Mouse (Mus musculus) hindbrain, embryonic 10.5 days (tissue): Measurements from ENCODE around the gene Olfr95. TPM values are rescaled to one million over a fixed set of nuclear protein-coding genes. Genes with fewer than 3 reads are reported as not detected.
"Not testable (repeated sequence)": the region's sequence is repeated elsewhere in the genome, so short reads cannot be mapped to it uniquely, and the experiment has no call there.

Source experiments
- DNase-seq: peaks from one replicate; pipeline ENCODE4 v3.0.0-alpha.2; 2017; ENCODE audit warnings: low spot score
- H3K27ac ChIP-seq: fragments of 300-500 bp; sonication (generic); 2 replicates; pipeline ENCODE4 v1.5.1; 2016; ENCODE audit warnings: mild to moderate bottlenecking, moderate library complexity
- H3K27me3 ChIP-seq: fragments of 300-500 bp; sonication (generic); 2 replicates; pipeline ENCODE4 v1.6.1; 2016; ENCODE audit warnings: mild to moderate bottlenecking; ENCODE audit not compliant: poor library complexity, insufficient read depth, severe bottlenecking
- H3K36me3 ChIP-seq: fragments of 300-500 bp; sonication (generic); 2 replicates; pipeline ENCODE4 v1.6.1; 2016; ENCODE audit warnings: mild to moderate bottlenecking, moderate library complexity
- H3K4me1 ChIP-seq: fragments of 300-500 bp; sonication (generic); replicated peaks from 2 replicates; pipeline ENCODE4 v1.6.1; 2016; ENCODE audit warnings: mild to moderate bottlenecking
- H3K4me3 ChIP-seq: fragments of 300-500 bp; sonication (generic); 2 replicates; pipeline ENCODE4 v1.5.1; 2016; ENCODE audit warnings: mild to moderate bottlenecking, moderate library complexity
- H3K9me3 ChIP-seq: fragments of 300-500 bp; sonication (generic); 2 replicates; pipeline ENCODE4 v1.6.1; 2016; ENCODE audit warnings: mild to moderate bottlenecking, moderate library complexity
- WGBS: fragments of 180-500 bp; shearing (Covaris S2); methylation state at CpG from one replicate; pipeline ENCODE4 v1.1.7; 2016; 5-methylcytosine and 5-hydroxymethylcytosine counted together
- polyA plus RNA-seq: library from polyadenylated mRNA; unstranded; fragments of >200 nt; fragmentation: Nextera tagmentation; extraction: Ambion mirVana; gene quantifications from 2 replicates; pipeline ENCODE4 v1.2.1, GENCODE M21; 2016

Gene Olfr95
- polyA plus RNA-seq = not detected in 2 replicates

DNA sequence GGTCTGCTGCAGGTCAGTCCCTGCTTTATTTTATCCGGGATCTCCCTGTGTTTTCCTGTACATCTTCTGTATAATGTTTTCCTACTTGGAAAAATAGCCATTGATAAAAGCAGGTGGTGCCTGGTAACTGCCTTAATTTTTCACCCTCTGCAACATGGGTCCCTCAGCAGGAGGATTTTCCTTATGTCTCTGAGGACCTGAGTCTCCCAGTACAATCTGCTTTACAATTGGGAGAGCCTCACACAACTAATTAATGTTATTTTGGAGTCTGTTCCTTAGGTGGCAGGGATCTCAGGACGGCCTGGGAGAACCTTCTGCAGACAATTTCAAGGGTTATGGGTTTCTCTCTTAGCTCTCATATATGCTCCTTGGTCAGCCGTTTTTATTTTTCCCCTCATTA, at the start of gene Olfr95:
Gene Olfr95, minus strand, starts transcription at position 101 of the 400 bp plus-strand sequence.
- 77% methylated on average over 3 of the region's 3 CpGs for WGBS
- H3K4me3 ChIP-seq = no peak within 1 kb of the TSS
- H3K36me3 ChIP-seq = no peaks in the 10 kb centered on the region
- H3K27me3 ChIP-seq = peaks cover 26% of the 10 kb centered on the region
- peaks cover 9% of the 10 kb centered on the region for H3K4me1 ChIP-seq
- H3K9me3 ChIP-seq = 0 out of 2 replicates have a peak, but pooled peaks cover 10% of the 10 kb centered on the region
- DNase-seq = no peak
- no peak within 1 kb of the TSS for H3K27ac ChIP-seq

DNA sequence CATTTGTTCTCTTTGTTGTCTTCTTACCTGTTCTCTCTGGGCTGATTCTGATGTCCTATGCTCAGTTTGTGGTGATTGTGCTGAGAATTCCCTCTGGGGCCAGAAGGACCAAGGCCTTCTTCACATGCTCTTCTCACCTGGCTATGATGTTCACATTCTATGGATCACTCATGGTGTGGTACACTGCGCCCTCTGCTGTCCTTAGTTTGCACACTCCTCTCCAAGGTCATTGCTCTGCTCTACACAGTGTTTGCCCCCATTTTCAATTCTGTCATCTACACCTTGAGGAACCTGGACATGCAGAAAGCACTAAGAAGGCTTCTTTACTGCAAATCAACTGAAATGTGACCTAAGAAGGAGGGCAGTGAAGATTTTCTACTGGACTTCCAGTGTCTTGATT, 37.6 kb upstream of the Olfr95 start:
- H3K9me3 ChIP-seq = no peaks in the 10 kb centered on the region
- WGBS = 10% methylated on average over 1 of the region's 1 CpGs
- no peaks in the 10 kb centered on the region for H3K27me3 ChIP-seq
- no peak for DNase-seq
- no peaks in the 10 kb centered on the region for H3K4me1 ChIP-seq
- no peaks in the 10 kb centered on the region for H3K36me3 ChIP-seq
- no peak overlapping the region for H3K27ac ChIP-seq
- H3K4me3 ChIP-seq = no peak overlapping the region

DNA sequence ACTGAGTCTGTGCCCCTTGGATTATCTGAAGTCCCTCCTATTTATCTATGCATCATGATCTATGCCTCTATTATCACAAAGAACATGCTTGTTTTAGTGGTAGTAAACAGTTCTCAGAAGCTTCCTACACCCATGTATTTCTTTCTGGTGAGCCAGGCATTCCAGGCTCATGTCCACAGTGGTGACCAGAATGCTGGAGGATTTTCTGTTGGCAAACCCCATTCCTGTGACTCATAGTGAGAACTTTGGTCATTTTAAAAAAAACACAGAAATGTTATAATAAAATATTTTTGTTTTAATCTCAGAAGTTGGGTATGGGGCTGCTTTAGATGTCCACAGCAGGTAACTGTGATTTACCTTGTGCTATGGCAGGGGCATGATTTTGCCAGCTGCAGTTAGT, 36.5 kb upstream of the Olfr95 start:
- Histone ChIP-seq H3K4me1 (no peaks in the 10 kb centered on the region), H3K9me3 (no peaks in the 10 kb centered on the region), H3K4me3 (no peak overlapping the region), H3K27me3 (no peaks in the 10 kb centered on the region), H3K27ac (no peak overlapping the region), H3K36me3 (no peaks in the 10 kb centered on the region)
- no peak for DNase-seq

DNA sequence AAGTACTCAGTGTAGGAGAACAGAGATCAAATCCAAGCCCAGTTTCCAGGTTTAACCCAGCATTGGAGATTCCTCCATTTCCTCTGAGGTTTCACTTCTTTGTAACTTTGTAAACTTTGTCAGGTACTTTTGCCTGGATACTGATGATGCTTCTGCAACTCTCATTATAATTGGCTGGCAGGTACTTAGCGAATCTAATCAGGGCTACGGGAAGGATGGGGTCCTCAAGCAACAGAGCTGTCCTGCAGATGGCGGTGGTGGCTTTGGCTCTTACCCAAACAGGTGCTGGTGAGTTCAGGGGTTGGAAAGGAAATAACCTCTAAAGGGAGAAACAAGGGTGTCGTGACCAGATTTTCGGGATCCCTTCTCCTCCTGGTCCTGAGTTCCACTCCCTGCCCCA, 33.8 kb upstream of the Olfr95 start:
- H3K27ac ChIP-seq = no peak overlapping the region
- no peak for DNase-seq
- WGBS = 41% methylated on average over 5 of the region's 5 CpGs
- H3K4me3 ChIP-seq = no peak overlapping the region
- H3K9me3 ChIP-seq = no peaks in the 10 kb centered on the region
- no peaks in the 10 kb centered on the region for H3K27me3 ChIP-seq
- no peaks in the 10 kb centered on the region for H3K36me3 ChIP-seq
- H3K4me1 ChIP-seq = no peaks in the 10 kb centered on the region

DNA sequence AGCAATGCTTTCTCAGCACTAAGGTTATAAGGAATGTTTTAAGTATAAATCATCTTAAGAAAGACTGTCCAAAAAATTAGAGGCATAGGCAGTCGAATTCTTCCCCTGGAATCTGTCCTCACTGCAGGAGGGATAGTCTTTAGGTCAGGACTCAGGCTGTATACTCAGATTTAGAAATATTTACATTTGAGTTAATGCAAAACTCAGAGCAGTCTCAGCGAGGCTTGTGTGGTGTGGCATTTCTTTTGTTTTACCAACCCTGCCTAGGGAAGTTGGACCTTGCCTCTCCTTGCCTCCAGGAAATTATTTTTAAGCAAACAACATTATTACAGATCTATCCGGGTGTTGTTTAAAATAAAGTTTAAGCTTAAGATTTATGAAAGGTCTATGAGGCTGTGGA, 29.3 kb upstream of the Olfr95 start:
- H3K4me3 ChIP-seq = no peak overlapping the region
- H3K36me3 ChIP-seq = no peaks in the 10 kb centered on the region
- no peaks in the 10 kb centered on the region for H3K4me1 ChIP-seq
- no peak for DNase-seq
- WGBS = 63% methylated on average over 3 of the region's 3 CpGs
- H3K27ac ChIP-seq = no peak overlapping the region
- no peaks in the 10 kb centered on the region for H3K27me3 ChIP-seq
- H3K9me3 ChIP-seq = 0 out of 2 replicates have a peak, but pooled peaks cover 5% of the 10 kb centered on the region

DNA sequence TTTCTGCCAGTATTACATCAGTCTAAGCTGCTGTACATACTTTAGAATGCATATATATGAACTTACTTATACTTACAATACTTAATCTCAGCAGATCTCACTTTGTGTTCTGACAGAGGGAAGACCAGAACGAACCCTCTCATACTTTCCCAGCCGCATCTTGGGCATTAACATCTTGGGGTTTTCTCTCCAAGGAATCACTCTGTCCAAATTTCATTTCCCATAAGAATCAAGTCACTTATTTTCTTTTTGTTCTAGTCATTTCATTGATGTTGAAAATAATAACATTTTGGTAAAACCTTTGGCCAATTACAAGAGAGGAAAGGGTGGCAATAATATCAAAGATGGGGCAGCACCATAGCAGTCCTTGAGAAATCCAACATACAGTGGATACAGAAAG, 24.3 kb upstream of the Olfr95 start, which contains the start of gene Olfr97:
Gene Olfr97, minus strand, starts transcription at position 101 of the 400 bp plus-strand sequence.
- not testable (repeated sequence) for H3K9me3 ChIP-seq, H3K27me3 ChIP-seq, H3K4me1 ChIP-seq, H3K4me3 ChIP-seq, H3K27ac ChIP-seq, DNase-seq, H3K36me3 ChIP-seq
- WGBS = 95% methylated on average over 2 of the region's 2 CpGs

DNA sequence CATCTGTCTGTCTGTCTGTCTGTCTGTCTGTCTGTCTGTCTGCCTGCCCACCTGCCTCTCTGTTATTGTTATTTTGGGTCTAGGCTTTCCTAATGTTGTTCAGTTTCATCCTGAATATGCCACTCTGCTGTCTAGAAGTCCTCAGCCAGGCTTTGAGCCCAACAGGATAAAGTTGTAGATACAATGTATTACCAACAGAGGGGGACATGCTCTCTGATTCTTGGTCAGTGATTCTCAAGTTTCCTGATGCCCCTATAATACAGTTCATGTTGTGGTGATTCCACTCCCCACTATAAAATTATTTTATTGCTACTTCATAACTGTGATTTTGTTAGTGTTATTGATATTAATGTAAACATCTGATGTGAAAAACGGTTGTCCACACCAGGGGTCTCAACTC, 9.0 kb upstream of the Olfr95 start:
- H3K36me3 ChIP-seq = no peaks in the 10 kb centered on the region
- no peak for DNase-seq
- no peaks in the 10 kb centered on the region for H3K27me3 ChIP-seq
- H3K27ac ChIP-seq = no peak overlapping the region
- 0 out of 2 replicates have a peak, but pooled peaks cover 8% of the 10 kb centered on the region for H3K9me3 ChIP-seq
- H3K4me1 ChIP-seq = no peaks in the 10 kb centered on the region
- H3K4me3 ChIP-seq = no peak overlapping the region
- WGBS = 20% methylated on average over 1 of the region's 1 CpGs

DNA sequence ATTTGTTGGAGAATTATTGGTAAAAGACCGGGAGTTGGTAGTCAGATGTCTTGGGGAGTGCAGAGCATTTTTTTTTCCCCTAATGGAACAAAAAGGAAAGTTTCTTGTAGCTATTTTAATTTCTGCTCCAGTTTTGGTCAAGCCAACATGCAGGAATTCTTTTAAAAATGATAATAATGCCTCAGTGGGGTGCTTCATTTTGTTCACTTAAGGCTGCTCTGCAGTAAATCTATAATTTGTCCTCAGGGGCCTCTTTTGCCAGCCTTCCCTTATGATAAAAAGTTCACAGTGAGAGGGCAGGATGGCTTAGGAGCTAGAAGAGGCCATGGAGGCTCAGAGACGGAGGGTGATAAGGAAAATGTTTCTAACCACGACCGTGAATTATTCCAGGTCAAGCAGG, 6.9 kb upstream of the Olfr95 start, which contains the start of gene Olfr96:
Gene Olfr96, plus strand, starts transcription at position 301 of the 400 bp plus-strand sequence.
- Histone ChIP-seq H3K4me3 (no peak within 1 kb of the TSS), H3K27me3 (no peaks in the 10 kb centered on the region), H3K4me1 (no peaks in the 10 kb centered on the region), H3K36me3 (no peaks in the 10 kb centered on the region), H3K27ac (no peak within 1 kb of the TSS), H3K9me3 (0 out of 2 replicates have a peak, but pooled peaks cover 10% of the 10 kb centered on the region)
- no peak for DNase-seq
- 64% methylated on average over 4 of the region's 4 CpGs for WGBS

DNA sequence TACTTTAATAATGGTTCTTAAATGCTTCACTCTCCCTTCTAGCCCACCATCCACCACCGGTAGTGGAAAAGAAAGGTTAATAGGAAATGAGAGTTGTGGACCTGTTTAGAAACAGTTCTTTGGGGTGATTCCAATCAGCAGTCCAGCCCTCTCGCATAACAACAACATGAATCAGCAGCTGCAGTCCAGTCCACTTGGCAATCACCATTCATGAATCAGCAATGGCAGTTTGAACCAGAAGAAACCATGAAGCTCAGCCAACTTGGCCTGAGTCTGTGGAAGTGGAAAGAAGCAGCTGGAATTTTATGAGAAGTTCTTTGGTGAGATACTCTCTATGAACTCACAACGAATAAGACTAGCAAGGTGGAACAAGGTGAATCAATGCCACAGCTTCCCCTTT, 5.6 kb upstream of the Olfr95 start:
- H3K4me1 ChIP-seq = no peaks in the 10 kb centered on the region

DNA sequence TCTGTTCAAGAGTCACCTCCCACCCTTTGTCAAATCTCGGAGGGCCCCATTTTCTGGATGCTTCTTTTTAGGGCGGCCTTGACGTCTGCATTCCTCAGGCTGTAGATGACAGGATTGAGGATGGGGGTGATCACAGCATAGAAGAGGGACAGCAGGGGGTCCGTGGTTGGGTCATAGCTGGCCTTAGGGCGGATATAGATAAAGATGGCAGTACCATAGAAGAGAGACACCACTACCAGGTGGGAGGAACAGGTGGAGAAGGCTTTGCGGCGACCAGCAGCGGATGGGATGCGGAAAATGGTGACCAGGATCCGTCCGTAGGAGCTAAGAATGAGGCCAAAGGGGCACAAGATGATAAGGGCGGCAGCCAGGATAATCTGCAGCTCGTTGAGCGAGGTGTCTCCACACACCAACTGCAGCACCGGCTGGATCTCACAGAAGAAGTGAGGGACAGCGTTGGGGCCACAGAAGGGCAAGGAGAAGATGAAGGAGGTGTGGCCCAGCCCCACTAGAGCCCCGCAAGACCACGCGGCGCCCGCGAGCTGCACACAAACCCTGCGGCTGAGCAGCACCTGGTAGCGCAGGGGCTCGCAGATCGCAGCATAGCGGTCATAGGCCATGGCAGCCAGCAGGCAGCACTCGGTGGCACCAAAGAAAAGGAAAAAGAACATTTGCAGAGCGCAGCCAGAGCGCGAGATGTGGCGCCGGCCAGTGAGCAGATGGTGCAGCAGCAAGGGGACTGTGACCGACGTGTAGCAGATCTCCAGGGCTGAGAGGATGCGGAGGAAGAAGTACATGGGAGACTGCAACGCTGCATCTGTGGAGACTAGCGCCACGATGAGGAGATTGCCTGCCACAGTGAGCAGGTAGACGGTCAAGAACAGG, 1.8 kb downstream of the Olfr95 start:
- DNase-seq = peak; percentile 24
- H3K27me3 ChIP-seq = peaks cover 26% of the 10 kb centered on the region
- peaks cover 9% of the 10 kb centered on the region for H3K4me1 ChIP-seq
- peak overlapping the region; percentile 59; the same call in 1 of the 2 replicates for H3K27ac ChIP-seq
- H3K4me3 ChIP-seq = peak overlapping the region; percentile 48
- no peaks in the 10 kb centered on the region for H3K36me3 ChIP-seq
- WGBS = 18% methylated on average over 40 of the region's 40 CpGs
- H3K9me3 ChIP-seq = no peaks in the 10 kb centered on the region

More for the DNA sequence above, 5.6 kb upstream of the Olfr95 start:
- Histone ChIP-seq H3K27ac (no peak overlapping the region), H3K36me3 (no peaks in the 10 kb centered on the region), H3K4me3 (no peak overlapping the region), H3K9me3 (0 out of 2 replicates have a peak, but pooled peaks cover 10% of the 10 kb centered on the region), H3K27me3 (no peaks in the 10 kb centered on the region)
- no peak for DNase-seq
- WGBS = 87% methylated on average over 3 of the region's 3 CpGs

DNA sequence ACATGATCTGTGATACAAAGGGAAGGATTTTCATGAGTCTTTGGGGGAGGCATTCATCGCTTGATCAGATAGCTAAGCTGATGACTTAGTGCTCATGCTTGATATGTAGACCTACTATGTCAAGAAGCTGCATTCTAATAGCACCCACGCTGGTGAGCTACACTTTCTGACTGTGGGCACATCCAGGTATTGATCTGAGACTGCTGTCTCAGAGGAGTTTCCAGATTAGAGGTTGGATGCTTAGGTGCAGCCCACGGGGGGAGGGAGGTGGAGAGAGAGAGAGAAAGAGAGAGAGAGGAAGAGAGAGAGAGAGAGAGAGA, 9.0 kb downstream of the Olfr95 start:
- Histone ChIP-seq H3K4me1 (no peaks in the 10 kb centered on the region), H3K27ac (no peak overlapping the region), H3K4me3 (no peak overlapping the region), H3K9me3 (no peaks in the 10 kb centered on the region), H3K27me3 (peaks cover 6% of the 10 kb centered on the region; the same call in 1 of the 2 replicates), H3K36me3 (no peaks in the 10 kb centered on the region)
- 26% methylated on average over 3 of the region's 3 CpGs for WGBS
- no peak for DNase-seq

DNA sequence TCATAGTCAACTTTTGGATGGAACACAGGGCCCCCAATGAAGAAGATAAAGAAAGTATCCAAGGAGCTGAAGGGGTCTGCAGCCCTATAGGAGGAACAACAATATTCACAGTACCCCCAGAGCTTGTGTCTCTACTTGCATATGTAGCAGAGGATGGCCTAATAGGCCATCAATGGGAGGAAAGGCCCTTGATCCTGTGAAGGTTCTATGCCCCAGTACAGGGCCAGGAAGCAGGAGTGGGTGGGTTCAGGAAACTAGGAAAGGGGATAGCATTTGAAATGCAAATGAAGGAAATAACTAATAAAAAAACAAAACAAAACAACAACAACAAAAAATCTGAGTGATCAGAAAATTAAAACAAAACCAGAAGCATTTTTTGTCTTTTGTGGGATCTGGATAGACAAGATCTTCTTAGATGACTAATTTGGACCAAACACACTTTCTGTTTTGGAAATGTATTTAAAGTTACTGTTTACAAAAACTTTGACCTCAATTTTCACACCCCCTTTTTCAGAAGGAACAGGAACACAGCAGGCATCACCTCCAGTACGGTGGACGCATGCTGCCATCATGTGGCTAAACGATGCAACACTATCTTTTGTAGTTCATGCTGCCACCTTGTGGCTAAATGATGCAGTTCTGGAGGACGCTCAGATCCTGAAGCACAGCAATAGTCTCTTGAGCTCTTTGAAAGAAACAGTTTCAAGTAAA, 9.6 kb downstream of the Olfr95 start:
- Histone ChIP-seq H3K36me3 (no peaks in the 10 kb centered on the region), H3K9me3 (no peaks in the 10 kb centered on the region)
- WGBS = under 1% methylated on average over 4 of the region's 4 CpGs

DNA sequence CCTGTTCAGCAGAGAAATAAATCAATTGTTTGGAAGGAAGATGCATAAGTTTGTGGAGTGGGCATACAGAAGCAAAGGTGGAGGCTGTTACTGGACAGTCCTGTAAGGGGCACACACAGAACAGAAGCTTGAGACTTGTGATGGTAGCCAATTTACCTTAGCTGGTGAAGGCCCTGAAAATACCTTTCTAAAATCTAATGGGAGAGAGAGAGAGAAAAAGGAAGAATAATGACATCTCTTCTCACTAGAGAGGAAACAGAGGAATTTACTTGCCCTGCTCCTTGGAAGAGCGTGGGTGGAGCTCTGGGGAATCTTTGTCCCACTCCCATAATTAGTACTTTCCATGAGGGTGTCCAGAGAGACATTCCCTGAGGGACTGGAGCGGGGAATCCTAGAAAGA, 12.0 kb downstream of the Olfr95 start, which contains the start of gene Olfr94:
Gene Olfr94, minus strand, starts transcription at position 101 of the 400 bp plus-strand sequence.
- Histone ChIP-seq H3K36me3 (no peaks in the 10 kb centered on the region), H3K4me1 (peaks cover 12% of the 10 kb centered on the region), H3K4me3 (no peak within 1 kb of the TSS), H3K9me3 (no peaks in the 10 kb centered on the region), H3K27me3 (peaks cover 35% of the 10 kb centered on the region), H3K27ac (no peak within 1 kb of the TSS)
- no peak for DNase-seq
- WGBS = 87% methylated on average over 2 of the region's 2 CpGs

More for the DNA sequence above, 9.6 kb downstream of the Olfr95 start:
- peaks cover 11% of the 10 kb centered on the region for H3K27me3 ChIP-seq
- no peak overlapping the region for H3K27ac ChIP-seq
- peak; percentile 73 for DNase-seq
- no peaks in the 10 kb centered on the region for H3K4me1 ChIP-seq
- H3K4me3 ChIP-seq = no peak overlapping the region
